Mouse (Mus musculus): ENCODE measurements around the gene Pik3r2. TPM values are rescaled to one million over a fixed set of nuclear protein-coding genes. Genes with fewer than 3 reads are reported as not detected.

Gene Pik3r2
- polyA plus RNA-seq, 1 experiment from 2014 or later: 28.0 TPM

- TF ChIP-seq CTCF (IDR thresholded peaks at IDR 0.05) (no peak), EP300 (IDR thresholded peaks at IDR 0.05) (no peak)
- Histone ChIP-seq H3K27ac (ENCODE audit: low read length) (peak overlapping the region; percentile 66), H3K9me3 (ENCODE audit: low read length) (no peaks in the 10 kb centered on the region), H3K9ac (replicated peaks; ENCODE audit: low read depth) (peak overlapping the region; percentile 54; the same call in 1 of the 2 replicates), H3K36me3 (ENCODE audit: insufficient read depth, low read length) (no peaks in the 10 kb centered on the region), H3K4me1 (ENCODE audit: insufficient read depth, low read depth, low read length) (peaks cover 17% of the 10 kb centered on the region; the same call in 1 of the 2 replicates), H3K27me3 (replicated peaks; ENCODE audit: insufficient read depth, low read length) (peaks cover 7% of the 10 kb centered on the region; the same call in 1 of the 2 replicates), H3K4me2 (replicated peaks; ENCODE audit: low read depth, low read length) (peak overlapping the region; percentile 86), H3K4me3 (ENCODE audit: low read depth, low read length) (peak overlapping the region; percentile 36)
- peak; percentile 99 for DNase-seq (ENCODE audit: low spot score)
- 3% methylated on average over 49 of the region's 57 CpGs for WGBS
- ATAC-seq: peak; percentile 78
Observed at GRCm38 (mm10) chr8:70797081-70798070, 20.9 kb upstream of the Pik3r2 start.

GRCm38 (mm10) chr8:70796403-70797080 is 20.0 kb upstream of the Pik3r2 start:
- no peaks in the 10 kb centered on the region for H3K36me3 ChIP-seq (ENCODE audit: insufficient read depth, low read length)
- peak overlapping the region; percentile 86 for H3K4me2 ChIP-seq (replicated peaks; ENCODE audit: low read depth, low read length)
- peak overlapping the region; percentile 32; the same call in 1 of the 2 replicates for H3K27ac ChIP-seq (ENCODE audit: low read length)
- no peaks in the 10 kb centered on the region for H3K9me3 ChIP-seq (ENCODE audit: low read length)
- TF ChIP-seq CTCF (IDR thresholded peaks at IDR 0.05): no peak
- TF ChIP-seq EP300 (IDR thresholded peaks at IDR 0.05): no peak
- no peak for ATAC-seq
- 6% methylated on average over 34 of the region's 54 CpGs for WGBS
- DNase-seq (ENCODE audit: low spot score): no peak
- peaks cover 23% of the 10 kb centered on the region for H3K4me1 ChIP-seq (ENCODE audit: insufficient read depth, low read depth, low read length)
- peaks cover 7% of the 10 kb centered on the region; the same call in 1 of the 2 replicates for H3K27me3 ChIP-seq (replicated peaks; ENCODE audit: insufficient read depth, low read length)
- peak overlapping the region; percentile 36 for H3K4me3 ChIP-seq (ENCODE audit: low read depth, low read length)
- peak overlapping the region; percentile 39; the same call in 1 of the 2 replicates for H3K9ac ChIP-seq (replicated peaks; ENCODE audit: low read depth)

GRCm38 (mm10) chr8:70795370-70795769 is 18.9 kb upstream of the Pik3r2 start:
- H3K27me3 ChIP-seq (replicated peaks; ENCODE audit: insufficient read depth, low read length): peaks cover 7% of the 10 kb centered on the region; the same call in 1 of the 2 replicates
- TF ChIP-seq CTCF (IDR thresholded peaks at IDR 0.05) (peak; percentile 40), EP300 (IDR thresholded peaks at IDR 0.05) (no peak)
- H3K4me1 ChIP-seq (ENCODE audit: insufficient read depth, low read depth, low read length): peaks cover 29% of the 10 kb centered on the region
- no peak for ATAC-seq
- DNase-seq (ENCODE audit: low spot score): no peak
- H3K9ac ChIP-seq (replicated peaks; ENCODE audit: low read depth): no peak overlapping the region
- no peak overlapping the region for H3K4me2 ChIP-seq (replicated peaks; ENCODE audit: low read depth, low read length)
- H3K9me3 ChIP-seq (ENCODE audit: low read length): no peaks in the 10 kb centered on the region
- H3K36me3 ChIP-seq (ENCODE audit: insufficient read depth, low read length): no peaks in the 10 kb centered on the region
- H3K4me3 ChIP-seq (ENCODE audit: low read depth, low read length): no peak overlapping the region
- 89% methylated on average over 2 of the region's 2 CpGs for WGBS
- no peak overlapping the region for H3K27ac ChIP-seq (ENCODE audit: low read length)

- no peak overlapping the region for H3K9ac ChIP-seq (replicated peaks; ENCODE audit: low read depth)
- WGBS: 79% methylated on average over 2 of the region's 2 CpGs
- TF ChIP-seq EP300 (IDR thresholded peaks at IDR 0.05) (no peak), CTCF (IDR thresholded peaks at IDR 0.05) (no peak)
Observed at GRCm38 (mm10) chr8:70794215-70794614, 17.7 kb upstream of the Pik3r2 start.

GRCm38 (mm10) chr8:70792700-70793099 is 16.2 kb upstream of the Pik3r2 start:
- ATAC-seq: peak; percentile 63

More at GRCm38 (mm10) chr8:70794215-70794614, 17.7 kb upstream of the Pik3r2 start:
- Histone ChIP-seq H3K9me3 (ENCODE audit: low read length) (no peaks in the 10 kb centered on the region), H3K27me3 (replicated peaks; ENCODE audit: insufficient read depth, low read length) (0 out of 2 replicates have a peak, but pooled peaks cover under 1% of the 10 kb centered on the region), H3K4me1 (ENCODE audit: insufficient read depth, low read depth, low read length) (peaks cover 29% of the 10 kb centered on the region), H3K4me2 (replicated peaks; ENCODE audit: low read depth, low read length) (no peak overlapping the region), H3K36me3 (ENCODE audit: insufficient read depth, low read length) (no peaks in the 10 kb centered on the region; the same call in 1 of the 2 replicates), H3K4me3 (ENCODE audit: low read depth, low read length) (no peak overlapping the region), H3K27ac (ENCODE audit: low read length) (no peak overlapping the region)
- ATAC-seq: no peak
- no peak for DNase-seq (ENCODE audit: low spot score)

More at GRCm38 (mm10) chr8:70792700-70793099, 16.2 kb upstream of the Pik3r2 start:
- H3K36me3 ChIP-seq (ENCODE audit: insufficient read depth, low read length): no peaks in the 10 kb centered on the region; the same call in 1 of the 2 replicates
- peak; percentile 93 for DNase-seq (ENCODE audit: low spot score)
- peak overlapping the region; percentile 60 for H3K4me3 ChIP-seq (ENCODE audit: low read depth, low read length)
- WGBS: under 1% methylated on average over 17 of the region's 20 CpGs
- H3K4me2 ChIP-seq (replicated peaks; ENCODE audit: low read depth, low read length): peak overlapping the region; percentile 89
- H3K27me3 ChIP-seq (replicated peaks; ENCODE audit: insufficient read depth, low read length): no peaks in the 10 kb centered on the region
- peak overlapping the region; percentile 54 for H3K27ac ChIP-seq (ENCODE audit: low read length)
- no peak overlapping the region for H3K9ac ChIP-seq (replicated peaks; ENCODE audit: low read depth)
- peaks cover 25% of the 10 kb centered on the region for H3K4me1 ChIP-seq (ENCODE audit: insufficient read depth, low read depth, low read length)
- TF ChIP-seq EP300 (IDR thresholded peaks at IDR 0.05): no peak
- peak; percentile 29 for TF ChIP-seq CTCF (IDR thresholded peaks at IDR 0.05)
- H3K9me3 ChIP-seq (ENCODE audit: low read length): no peaks in the 10 kb centered on the region

All from lung, postnatal 0 days (tissue).